In genomic region chr6:113333137-113333950, GRCm38 (mm10) we compare ENCODE assay signal across 8 mouse cellular contexts. TPM values are rescaled to one million over a fixed set of nuclear protein-coding genes. Genes with fewer than 3 reads are reported as not detected.
A peak's percentile ranks its signal among the peaks of the same experiment; 100 is the strongest.
DNase-seq lines count a peak whose midpoint lies in the region; ATAC-seq lines count a peak whose summit lies in the region.

No protein-coding gene starts in this region.

- no peak overlapping the region for H3K4me3 ChIP-seq in embryonic facial prominence, embryonic 14.5 days (ENCODE audit: low read depth, low read length)
- no peak overlapping the region for H3K4me3 ChIP-seq in midbrain, embryonic 14.5 days (replicated peaks; ENCODE audit: low read depth, low read length)

- no peak overlapping the region for H3K9ac ChIP-seq in embryonic facial prominence, embryonic 14.5 days (ENCODE audit: low read depth, low read length)
- H3K9ac ChIP-seq in midbrain, embryonic 14.5 days (replicated peaks; ENCODE audit: low read length) = no peak overlapping the region

- H3K36me3 ChIP-seq in embryonic facial prominence, embryonic 14.5 days (ENCODE audit: control insufficient read depth, insufficient read depth, low read length) = peaks cover 55% of the 10 kb centered on the region
- peaks cover 57% of the 10 kb centered on the region for H3K36me3 ChIP-seq in midbrain, embryonic 14.5 days (ENCODE audit: control insufficient read depth, insufficient read depth, low read length)

- H3K27ac ChIP-seq in embryonic facial prominence, embryonic 14.5 days (replicated peaks; ENCODE audit: low read depth, low read length) = no peak overlapping the region; the same call in 1 of the 2 replicates
- H3K27ac ChIP-seq in midbrain, embryonic 14.5 days (replicated peaks; ENCODE audit: low read depth, low read length) = no peak overlapping the region

- 79% methylated on average over 14 of the region's 14 CpGs for WGBS in embryonic facial prominence, embryonic 14.5 days
- WGBS in midbrain, embryonic 14.5 days = 73% methylated on average over 14 of the region's 14 CpGs

- no peaks in the 10 kb centered on the region for H3K9me3 ChIP-seq in embryonic facial prominence, embryonic 14.5 days (ENCODE audit: control insufficient read depth, low read length)
- no peaks in the 10 kb centered on the region for H3K9me3 ChIP-seq in midbrain, embryonic 14.5 days (ENCODE audit: control insufficient read depth, low read length)

- H3K4me1 ChIP-seq in embryonic facial prominence, embryonic 14.5 days (ENCODE audit: control insufficient read depth, insufficient read depth, low read length) = no peaks in the 10 kb centered on the region
- H3K4me1 ChIP-seq in midbrain, embryonic 14.5 days (ENCODE audit: control insufficient read depth, insufficient read depth, low read length) = no peaks in the 10 kb centered on the region

- peak; percentile 69; the same call in 1 of the 2 replicates for ATAC-seq in embryonic facial prominence, embryonic 14.5 days (ENCODE audit: low read depth)
- ATAC-seq in midbrain, embryonic 14.5 days (ENCODE audit: low FRiP score, low TSS enrichment) = peak; percentile 40; the same call in 1 of the 2 replicates

- H3K4me2 ChIP-seq in embryonic facial prominence, embryonic 14.5 days (ENCODE audit: low read depth, low read length) = no peak overlapping the region
- no peak overlapping the region for H3K4me2 ChIP-seq in midbrain, embryonic 14.5 days (ENCODE audit: low read length)

- no peaks in the 10 kb centered on the region for H3K27me3 ChIP-seq in embryonic facial prominence, embryonic 14.5 days (replicated peaks; ENCODE audit: control insufficient read depth, insufficient read depth, low read length)
- H3K27me3 ChIP-seq in midbrain, embryonic 14.5 days (ENCODE audit: control insufficient read depth, insufficient read depth, low read length) = no peaks in the 10 kb centered on the region

- peak; percentile 80 for DNase-seq in layer of hippocampus, adult 11-12 months (ENCODE audit: low spot score)
- DNase-seq in layer of hippocampus, adult 9-10 months (ENCODE audit: low spot score) = no peak
- peak; percentile 80 for DNase-seq in embryonic facial prominence, embryonic 14.5 days (ENCODE audit: low spot score)
- peak; percentile 74 for DNase-seq in heart, postnatal 4 days
- DNase-seq in layer of hippocampus, adult 8-10 months (ENCODE audit: low spot score in 2 of 2) = peak; percentile 71 to 77
- DNase-seq in midbrain, embryonic 14.5 days = peak; percentile 70
- DNase-seq in thymus, postnatal 0 days (ENCODE audit: low spot score) = no peak
- no peak for DNase-seq in thymus, adult 18-20 months

RNA-seq across cellular contexts. Expression of gene Ogg1, which starts 6.6 kb away (rescaled TPM):
- 9.9 and 11.2 TPM in 2 replicates for polyA plus RNA-seq in embryonic facial prominence, embryonic 14.5 days (2014; fragmentation: Nextera tagmentation; extraction: Ambion mirVana)
- total RNA-seq in heart, postnatal 4 days (2021) = 1 to 10 TPM; 5.2 to 6.2 TPM
- total RNA-seq in layer of hippocampus, adult 8-10 months (2022) = 10 to 100 TPM in 2 of 4 experiments, 1 to 10 TPM in 2; 7.6 to 11.1 (median 9.4) TPM
- polyA plus RNA-seq in midbrain, embryonic 14.5 days (2014; fragmentation: Nextera tagmentation; extraction: Ambion mirVana) = 9.2 and 9.8 TPM in 2 replicates
- polyA plus RNA-seq in thymus, postnatal 0 days (2015; fragmentation: Nextera tagmentation; extraction: Ambion mirVana) = 14.1 and 14.3 TPM in 2 replicates

RNA-seq across cellular contexts. Expression of gene Camk1, which starts 10.4 kb away (rescaled TPM):
- polyA plus RNA-seq in embryonic facial prominence, embryonic 14.5 days (2014; fragmentation: Nextera tagmentation; extraction: Ambion mirVana) = 103 and 109 TPM in 2 replicates
- 10 to 100 TPM; 73.5 to 73.7 TPM for total RNA-seq in heart, postnatal 4 days (2021)
- total RNA-seq in layer of hippocampus, adult 8-10 months (2022) = 10 to 100 TPM; 57.2 to 74.1 (median 63.7) TPM
- polyA plus RNA-seq in midbrain, embryonic 14.5 days (2014; fragmentation: Nextera tagmentation; extraction: Ambion mirVana) = 101 and 108 TPM in 2 replicates
- polyA plus RNA-seq in thymus, postnatal 0 days (2015; fragmentation: Nextera tagmentation; extraction: Ambion mirVana) = 10.9 and 12.7 TPM in 2 replicates

RNA-seq across cellular contexts. Expression of gene Brpf1, which starts 26.4 kb away (rescaled TPM):
- 20.0 and 21.8 TPM in 2 replicates for polyA plus RNA-seq in embryonic facial prominence, embryonic 14.5 days (2014; fragmentation: Nextera tagmentation; extraction: Ambion mirVana)
- total RNA-seq in heart, postnatal 4 days (2021) = 10 to 100 TPM; 21.8 to 23.8 TPM
- total RNA-seq in layer of hippocampus, adult 8-10 months (2022) = 10 to 100 TPM; 36.8 to 40.5 (median 38.4) TPM
- polyA plus RNA-seq in midbrain, embryonic 14.5 days (2014; fragmentation: Nextera tagmentation; extraction: Ambion mirVana) = 15.6 and 22.8 TPM in 2 replicates
- 19.8 and 20.5 TPM in 2 replicates for polyA plus RNA-seq in thymus, postnatal 0 days (2015; fragmentation: Nextera tagmentation; extraction: Ambion mirVana)

RNA-seq across cellular contexts. Expression of gene Tada3, which starts 44.3 kb away (rescaled TPM):
- polyA plus RNA-seq in embryonic facial prominence, embryonic 14.5 days (2014; fragmentation: Nextera tagmentation; extraction: Ambion mirVana) = 44.6 and 45.7 TPM in 2 replicates
- total RNA-seq in heart, postnatal 4 days (2021) = 10 to 100 TPM; 23.8 to 26.0 TPM
- 10 to 100 TPM; 43.4 to 49.8 (median 47.7) TPM for total RNA-seq in layer of hippocampus, adult 8-10 months (2022)
- 72.2 and 81.9 TPM in 2 replicates for polyA plus RNA-seq in midbrain, embryonic 14.5 days (2014; fragmentation: Nextera tagmentation; extraction: Ambion mirVana)
- polyA plus RNA-seq in thymus, postnatal 0 days (2015; fragmentation: Nextera tagmentation; extraction: Ambion mirVana) = 37.5 and 39.5 TPM in 2 replicates

RNA-seq across cellular contexts. Expression of gene Arpc4, which starts 44.6 kb away (rescaled TPM):
- polyA plus RNA-seq in embryonic facial prominence, embryonic 14.5 days (2014; fragmentation: Nextera tagmentation; extraction: Ambion mirVana) = 214 and 232 TPM in 2 replicates
- 100 to 1,000 TPM; 142 to 143 TPM for total RNA-seq in heart, postnatal 4 days (2021)
- total RNA-seq in layer of hippocampus, adult 8-10 months (2022) = 100 to 1,000 TPM; 282 to 324 (median 303) TPM
- polyA plus RNA-seq in midbrain, embryonic 14.5 days (2014; fragmentation: Nextera tagmentation; extraction: Ambion mirVana) = 234 and 394 TPM in 2 replicates
- polyA plus RNA-seq in thymus, postnatal 0 days (2015; fragmentation: Nextera tagmentation; extraction: Ambion mirVana) = 528 and 562 TPM in 2 replicates

Comparison
In these comparisons a context has a peak if more than half of its experiments do, and no peak if none do; other contexts are left out.
1. DNase-seq: peak in layer of hippocampus, adult 11-12 months (single experiment), embryonic facial prominence, embryonic 14.5 days (single experiment), heart, postnatal 4 days (single experiment), layer of hippocampus, adult 8-10 months (2 of 2) and midbrain, embryonic 14.5 days (single experiment); none in layer of hippocampus, adult 9-10 months (single experiment), thymus, postnatal 0 days (single experiment) and thymus, adult 18-20 months (0 of 2).